Mouse (Mus musculus): Measurements from ENCODE around the gene Kif16b. TPM values are rescaled to one million over a fixed set of nuclear protein-coding genes. Genes with fewer than 3 reads are reported as not detected.
A peak's percentile ranks its signal among the peaks of the same experiment; 100 is the strongest.

The Kif16b gene
- polyA plus RNA-seq, 1 experiment from 2014 or later, result 8.0 TPM

- Histone ChIP-seq H3K9ac (ENCODE audit: low read length) (no peak overlapping the region), H3K4me3 (ENCODE audit: low read depth, low read length) (no peak overlapping the region), H3K36me3 (ENCODE audit: control insufficient read depth, insufficient read depth, low read length) (no peaks in the 10 kb centered on the region), H3K9me3 (ENCODE audit: control insufficient read depth, low read length) (no peaks in the 10 kb centered on the region), H3K4me1 (replicated peaks; ENCODE audit: control insufficient read depth, insufficient read depth) (no peaks in the 10 kb centered on the region), H3K27ac (replicated peaks) (no peak overlapping the region), H3K4me2 (replicated peaks; ENCODE audit: low read depth) (no peak overlapping the region), H3K27me3 (ENCODE audit: control insufficient read depth, insufficient read depth, low read length) (no peaks in the 10 kb centered on the region)
- ATAC-seq (ENCODE audit: low FRiP score, low TSS enrichment) (no peak), DNase-seq (ENCODE audit: low spot score) (no peak)
- 82% methylated on average over 6 of the region's 6 CpGs for WGBS
- TF ChIP-seq CTCF (IDR thresholded peaks at IDR 0.05; ENCODE audit: low read depth) (peak; percentile 65), EP300 (optimal IDR thresholded peaks at IDR 0.05) (no peak)
These were observed 290.2 kb downstream of the Kif16b start for GRCm38 (mm10) chr2:142611113-142611512.

- Histone ChIP-seq H3K4me1 (replicated peaks; ENCODE audit: control insufficient read depth, insufficient read depth) (no peaks in the 10 kb centered on the region), H3K27me3 (ENCODE audit: control insufficient read depth, insufficient read depth, low read length) (no peaks in the 10 kb centered on the region), H3K4me2 (replicated peaks; ENCODE audit: low read depth) (no peak overlapping the region), H3K9me3 (ENCODE audit: control insufficient read depth, low read length) (no peaks in the 10 kb centered on the region), H3K27ac (replicated peaks) (no peak overlapping the region), H3K36me3 (ENCODE audit: control insufficient read depth, insufficient read depth, low read length) (no peaks in the 10 kb centered on the region), H3K4me3 (ENCODE audit: low read depth, low read length) (no peak overlapping the region), H3K9ac (ENCODE audit: low read length) (no peak overlapping the region)
- no peak for TF ChIP-seq EP300 (optimal IDR thresholded peaks at IDR 0.05)
- TF ChIP-seq CTCF (IDR thresholded peaks at IDR 0.05; ENCODE audit: low read depth), result no peak
- DNase-seq (ENCODE audit: low spot score) (no peak), ATAC-seq (ENCODE audit: low FRiP score, low TSS enrichment) (no peak)
- 83% methylated on average over 5 of the region's 5 CpGs for WGBS
These were observed 291.1 kb downstream of the Kif16b start for GRCm38 (mm10) chr2:142610206-142610605.

- no peak for TF ChIP-seq CTCF (IDR thresholded peaks at IDR 0.05; ENCODE audit: low read depth)
- no peak for TF ChIP-seq EP300 (optimal IDR thresholded peaks at IDR 0.05)
- no peak overlapping the region for H3K4me2 ChIP-seq (replicated peaks; ENCODE audit: low read depth)
- no peaks in the 10 kb centered on the region for H3K27me3 ChIP-seq (ENCODE audit: control insufficient read depth, insufficient read depth, low read length)
- H3K4me3 ChIP-seq (ENCODE audit: low read depth, low read length), result no peak overlapping the region
- WGBS, result 94% methylated on average over 17 of the region's 17 CpGs
- H3K27ac ChIP-seq (replicated peaks), result no peak overlapping the region
- no peaks in the 10 kb centered on the region for H3K9me3 ChIP-seq (ENCODE audit: control insufficient read depth, low read length)
- ATAC-seq (ENCODE audit: low FRiP score, low TSS enrichment), result no peak
- H3K9ac ChIP-seq (ENCODE audit: low read length), result no peak overlapping the region
- H3K4me1 ChIP-seq (replicated peaks; ENCODE audit: control insufficient read depth, insufficient read depth), result no peaks in the 10 kb centered on the region
- no peaks in the 10 kb centered on the region for H3K36me3 ChIP-seq (ENCODE audit: control insufficient read depth, insufficient read depth, low read length)
- DNase-seq (ENCODE audit: low spot score), result no peak
These were observed 292.6 kb downstream of the Kif16b start for GRCm38 (mm10) chr2:142608778-142609177.

- no peaks in the 10 kb centered on the region for H3K9me3 ChIP-seq (ENCODE audit: control insufficient read depth, low read length)
- ATAC-seq (ENCODE audit: low FRiP score, low TSS enrichment), result no peak
- no peaks in the 10 kb centered on the region for H3K27me3 ChIP-seq (ENCODE audit: control insufficient read depth, insufficient read depth, low read length)
- H3K4me2 ChIP-seq (replicated peaks; ENCODE audit: low read depth), result no peak overlapping the region
- no peak overlapping the region for H3K27ac ChIP-seq (replicated peaks)
- no peak for TF ChIP-seq EP300 (optimal IDR thresholded peaks at IDR 0.05)
- TF ChIP-seq CTCF (IDR thresholded peaks at IDR 0.05; ENCODE audit: low read depth), result peak; percentile 46
- WGBS, result 58% methylated on average over 4 of the region's 4 CpGs
- H3K36me3 ChIP-seq (ENCODE audit: control insufficient read depth, insufficient read depth, low read length), result no peaks in the 10 kb centered on the region
- no peaks in the 10 kb centered on the region for H3K4me1 ChIP-seq (replicated peaks; ENCODE audit: control insufficient read depth, insufficient read depth)
- DNase-seq (ENCODE audit: low spot score), result no peak
- H3K4me3 ChIP-seq (ENCODE audit: low read depth, low read length), result no peak overlapping the region
- no peak overlapping the region for H3K9ac ChIP-seq (ENCODE audit: low read length)
These were observed 296.6 kb downstream of the Kif16b start for GRCm38 (mm10) chr2:142604762-142605161.

GRCm38 (mm10) chr2:142603210-142603609, 298.1 kb downstream of the Kif16b start:
- no peaks in the 10 kb centered on the region for H3K27me3 ChIP-seq (ENCODE audit: control insufficient read depth, insufficient read depth, low read length)
- ATAC-seq (ENCODE audit: low FRiP score, low TSS enrichment) (no peak), DNase-seq (ENCODE audit: low spot score) (no peak)
- H3K9me3 ChIP-seq (ENCODE audit: control insufficient read depth, low read length), result no peaks in the 10 kb centered on the region
- H3K4me2 ChIP-seq (replicated peaks; ENCODE audit: low read depth), result no peak overlapping the region
- no peak overlapping the region for H3K27ac ChIP-seq (replicated peaks)
- H3K36me3 ChIP-seq (ENCODE audit: control insufficient read depth, insufficient read depth, low read length), result no peaks in the 10 kb centered on the region
- no peak overlapping the region for H3K4me3 ChIP-seq (ENCODE audit: low read depth, low read length)
- 66% methylated on average over 2 of the region's 2 CpGs for WGBS
- TF ChIP-seq CTCF (IDR thresholded peaks at IDR 0.05; ENCODE audit: low read depth) (no peak), EP300 (optimal IDR thresholded peaks at IDR 0.05) (no peak)
- no peaks in the 10 kb centered on the region for H3K4me1 ChIP-seq (replicated peaks; ENCODE audit: control insufficient read depth, insufficient read depth)
- no peak overlapping the region for H3K9ac ChIP-seq (ENCODE audit: low read length)

- ATAC-seq (ENCODE audit: low FRiP score, low TSS enrichment) (no peak), DNase-seq (ENCODE audit: low spot score) (no peak)
- no peak overlapping the region for H3K4me2 ChIP-seq (replicated peaks; ENCODE audit: low read depth)
- no peak overlapping the region for H3K27ac ChIP-seq (replicated peaks)
- TF ChIP-seq CTCF (IDR thresholded peaks at IDR 0.05; ENCODE audit: low read depth) (no peak), EP300 (optimal IDR thresholded peaks at IDR 0.05) (no peak)
- no peaks in the 10 kb centered on the region for H3K27me3 ChIP-seq (ENCODE audit: control insufficient read depth, insufficient read depth, low read length)
- no peak overlapping the region for H3K4me3 ChIP-seq (ENCODE audit: low read depth, low read length)
- no peak overlapping the region for H3K9ac ChIP-seq (ENCODE audit: low read length)
- no peaks in the 10 kb centered on the region for H3K36me3 ChIP-seq (ENCODE audit: control insufficient read depth, insufficient read depth, low read length)
- H3K9me3 ChIP-seq (ENCODE audit: control insufficient read depth, low read length), result no peaks in the 10 kb centered on the region
- no peaks in the 10 kb centered on the region for H3K4me1 ChIP-seq (replicated peaks; ENCODE audit: control insufficient read depth, insufficient read depth)
- WGBS, result 49% methylated on average over 4 of the region's 4 CpGs
These were observed 302.1 kb downstream of the Kif16b start for GRCm38 (mm10) chr2:142599235-142599634.
